Mouse (Mus musculus) left cerebral cortex, postnatal 14 days (tissue): Measurements from ENCODE around the gene Lifr. TPM values are rescaled to one million over a fixed set of nuclear protein-coding genes. Genes with fewer than 3 reads are reported as not detected.

ENCODE experiments used
- DNase-seq, 2 experiments: peaks; one replicate each; pipeline ENCODE4 v3.0.0; 2021 to 2022; ENCODE audit warnings: low spot score in 2 of 2, mixed read lengths in 1 of 2
- intact Hi-C: fragments of 180-260 bp; cut with DNase I; formaldehyde crosslinking; loops from one replicate; pipeline ENCODE4 v1.15.1; 2025
- long read RNA-seq, 2 experiments: library from polyadenylated mRNA; stranded (forward); transcript quantifications; one replicate each; pipeline ENCODE4 v2.0.0; 2021
- total RNA-seq, 2 experiments: library from RNA; stranded (reverse); gene quantifications; 2 replicates each; pipeline ENCODE4 v1.2.3; 2021

Gene Lifr
- 10 to 100 TPM; 37.7 to 41.2 TPM for total RNA-seq
- long read RNA-seq, experiment 1, full-length matches to known transcripts, result 1 of 5 reads
- long read RNA-seq, experiment 1, partial matches to known transcripts, result 2 of 5 reads
- long read RNA-seq, experiment 1, other reads (novel, unspliced or antisense), result 2 of 5 reads
- long read RNA-seq, experiment 2, partial matches to known transcripts, result 1 of 3 reads
- long read RNA-seq, experiment 2, other reads (novel, unspliced or antisense), result 2 of 3 reads

- DNase-seq, result no peak
- intact Hi-C loops, result no loop called here
Observed at GRCm38 (mm10) chr15:7090211-7090765, at the start of gene Lifr. TSS of gene Lifr (plus strand) at chr15:7090614.

- DNase-seq, result no peak
- intact Hi-C loops, result no loop called here
Observed at GRCm38 (mm10) chr15:7044081-7044749, 46.2 kb upstream of the Lifr start.

- DNase-seq, result no peak
- intact Hi-C loops, result no loop called here
Observed at GRCm38 (mm10) chr15:7045056-7045455, 45.4 kb upstream of the Lifr start.

GRCm38 (mm10) chr15:7047931-7048330 is 42.5 kb upstream of the Lifr start:
- DNase-seq, result no peak
- intact Hi-C loops, result no loop called here

GRCm38 (mm10) chr15:7048916-7049315 is 41.5 kb upstream of the Lifr start:
- no peak for DNase-seq

GRCm38 (mm10) chr15:7051666-7052065 is 38.7 kb upstream of the Lifr start:
- intact Hi-C loops, result no loop called here

More at GRCm38 (mm10) chr15:7048916-7049315, 41.5 kb upstream of the Lifr start:
- intact Hi-C loops, result no loop called here

GRCm38 (mm10) chr15:7052117-7052516 is 38.3 kb upstream of the Lifr start:
- intact Hi-C loops, result no loop called here

More at GRCm38 (mm10) chr15:7051666-7052065, 38.7 kb upstream of the Lifr start:
- no peak for DNase-seq

GRCm38 (mm10) chr15:7056851-7057250 is 33.6 kb upstream of the Lifr start:
- intact Hi-C loops, result no loop called here
- no peak for DNase-seq

More at GRCm38 (mm10) chr15:7052117-7052516, 38.3 kb upstream of the Lifr start:
- no peak for DNase-seq

- DNase-seq, result no peak
- intact Hi-C loops, result no loop called here
Observed at GRCm38 (mm10) chr15:7060522-7060921, 29.9 kb upstream of the Lifr start.

GRCm38 (mm10) chr15:7061995-7062697 is 28.3 kb upstream of the Lifr start:
- no peak for DNase-seq
- intact Hi-C loops, result no loop called here

- intact Hi-C loops, result no loop called here
- no peak for DNase-seq
Observed at GRCm38 (mm10) chr15:7062698-7063009, 27.8 kb upstream of the Lifr start.

- intact Hi-C loops, result no loop called here
- DNase-seq, result no peak
Observed at GRCm38 (mm10) chr15:7063521-7064240, 26.7 kb upstream of the Lifr start.

GRCm38 (mm10) chr15:7064992-7065523 is 25.4 kb upstream of the Lifr start:
- no peak for DNase-seq
- intact Hi-C loops, result no loop called here

- no peak for DNase-seq
- intact Hi-C loops, result no loop called here
Observed at GRCm38 (mm10) chr15:7065624-7066023, 24.8 kb upstream of the Lifr start.

GRCm38 (mm10) chr15:7066752-7067151 is 23.7 kb upstream of the Lifr start:
- intact Hi-C loops, result no loop called here
- no peak for DNase-seq

- intact Hi-C loops, result no loop called here
- peak in 1 of 2 experiments; percentile 17 for DNase-seq
Observed at GRCm38 (mm10) chr15:7069374-7069773, 21.0 kb upstream of the Lifr start.

- intact Hi-C loops, result no loop called here
- DNase-seq, result no peak
Observed at GRCm38 (mm10) chr15:7070199-7070794, 20.1 kb upstream of the Lifr start.

GRCm38 (mm10) chr15:7073269-7073668 is 17.1 kb upstream of the Lifr start:
- intact Hi-C loops, result no loop called here
- DNase-seq, result no peak

- intact Hi-C loops, result no loop called here
- DNase-seq, result peak in 1 of 2 experiments; percentile 18
Observed at GRCm38 (mm10) chr15:7075185-7075584, 15.2 kb upstream of the Lifr start.
